Mouse (Mus musculus) cerebellum, postnatal 14 days (tissue): ENCODE measurements at regions not wholly inside any gene's neighbourhood (a gene's known extent, or its start where the extent isn't known, plus 50 kb on each side); places are given as distances from the start of the nearest gene placed in this dataset.

Source experiments
- DNase-seq, 2 experiments: peaks; one replicate each; pipeline ENCODE4 v3.0.0; 2021; ENCODE audit warnings: mixed read lengths in 2 of 2

GRCm38 (mm10) chr8:109155489-109155888 lies 338.3 kb upstream of the Pmfbp1 start:
- peak; percentile 4 to 17 for DNase-seq

GRCm38 (mm10) chr8:109156016-109156415 lies 337.8 kb upstream of the Pmfbp1 start:
- no peak for DNase-seq

- no peak for DNase-seq
These were observed 321.1 kb upstream of the Pmfbp1 start for GRCm38 (mm10) chr8:109172701-109173100.

GRCm38 (mm10) chr8:109185558-109186198 lies 308.1 kb upstream of the Pmfbp1 start:
- peak; percentile 59 to 66 for DNase-seq

- no peak for DNase-seq
These were observed 306.2 kb upstream of the Pmfbp1 start for GRCm38 (mm10) chr8:109187617-109188016.

- DNase-seq, result no peak
These were observed 279.6 kb upstream of the Pmfbp1 start for GRCm38 (mm10) chr8:109214247-109214646.

- no peak for DNase-seq
These were observed 277.5 kb upstream of the Pmfbp1 start for GRCm38 (mm10) chr8:109216318-109216717.

- no peak for DNase-seq
These were observed 276.5 kb upstream of the Pmfbp1 start for GRCm38 (mm10) chr8:109217326-109217725.

GRCm38 (mm10) chr8:109232281-109233234 lies 261.3 kb upstream of the Pmfbp1 start:
- DNase-seq, result no peak

GRCm38 (mm10) chr8:109245526-109245925 lies 248.3 kb upstream of the Pmfbp1 start:
- no peak for DNase-seq

GRCm38 (mm10) chr8:109247875-109248274 lies 246.0 kb upstream of the Pmfbp1 start:
- DNase-seq, result peak; percentile 18 to 36

- peak; percentile 7 to 32 for DNase-seq
These were observed 245.5 kb upstream of the Pmfbp1 start for GRCm38 (mm10) chr8:109248356-109248755.

- peak; percentile 20 to 32 for DNase-seq
These were observed 244.6 kb upstream of the Pmfbp1 start for GRCm38 (mm10) chr8:109249256-109249655.

- peak in 1 of 2 experiments; percentile 45 for DNase-seq
These were observed 244.1 kb upstream of the Pmfbp1 start for GRCm38 (mm10) chr8:109249691-109250090.

- peak; percentile 3 to 32 for DNase-seq
These were observed 243.3 kb upstream of the Pmfbp1 start for GRCm38 (mm10) chr8:109250551-109250950.

GRCm38 (mm10) chr8:109251360-109251798 lies 242.4 kb upstream of the Pmfbp1 start:
- DNase-seq, result peak; percentile 50 to 68

GRCm38 (mm10) chr8:109252404-109252803 lies 241.4 kb upstream of the Pmfbp1 start:
- DNase-seq, result peak in 1 of 2 experiments; percentile 7

- peak; percentile 32 to 54 for DNase-seq
These were observed 214.7 kb upstream of the Pmfbp1 start for GRCm38 (mm10) chr8:109279129-109279528.

- peak; percentile 3 to 5 for DNase-seq
These were observed 213.3 kb upstream of the Pmfbp1 start for GRCm38 (mm10) chr8:109280540-109280939.

GRCm38 (mm10) chr8:109281598-109281997 lies 212.2 kb upstream of the Pmfbp1 start:
- no peak for DNase-seq

- DNase-seq, result no peak
These were observed 183.0 kb upstream of the Pmfbp1 start for GRCm38 (mm10) chr8:109310670-109311386.

- peak in 1 of 2 experiments; percentile 4 for DNase-seq
These were observed 182.2 kb upstream of the Pmfbp1 start for GRCm38 (mm10) chr8:109311484-109312210.
